8 mouse cellular contexts compared by ENCODE assay signal in the genomic region with DNA sequence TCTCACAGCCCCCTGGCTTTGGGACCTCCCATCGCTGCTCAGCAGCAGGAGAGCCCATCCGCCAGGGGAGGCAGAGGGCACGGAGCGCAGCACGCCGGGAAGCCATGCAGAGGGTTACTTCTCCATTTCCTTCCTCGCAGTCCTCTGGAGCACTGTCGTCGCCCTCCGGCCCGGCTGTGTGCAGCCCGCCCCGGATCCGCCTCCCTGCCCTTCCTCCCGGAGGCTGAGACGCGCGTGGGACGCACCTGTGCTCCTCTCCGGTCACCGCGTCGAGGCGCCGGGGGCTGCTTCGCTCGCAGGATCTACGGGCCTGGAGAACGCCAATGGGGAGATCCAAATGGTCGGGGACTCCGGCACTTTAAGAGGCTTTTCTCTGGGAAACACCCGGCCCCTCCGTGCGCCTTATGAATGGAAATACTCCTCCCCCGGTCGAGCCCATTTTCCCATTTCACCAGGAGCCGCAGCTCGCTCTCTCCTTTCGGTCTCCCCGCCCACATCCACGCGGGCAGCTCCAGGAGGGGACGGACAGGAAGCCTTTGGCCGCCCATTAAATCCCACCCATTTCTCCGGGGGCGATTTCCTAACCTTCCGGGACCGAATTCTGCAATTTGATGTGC. TPM values are rescaled to one million over a fixed set of nuclear protein-coding genes. Genes with fewer than 3 reads are reported as not detected.
DNase-seq lines count a peak whose midpoint lies in the region; ATAC-seq lines count a peak whose summit lies in the region.

A gene (plus strand): TSS at position 82 of the 617 bp plus-strand sequence.

- H3K36me3 ChIP-seq in heart, embryonic 12.5 days: no peaks in the 10 kb centered on the region
- H3K36me3 ChIP-seq in kidney, embryonic 16.5 days (ENCODE audit: insufficient read depth, low read length): no peaks in the 10 kb centered on the region
- H3K36me3 ChIP-seq in limb, embryonic 13.5 days: no peaks in the 10 kb centered on the region
- no peaks in the 10 kb centered on the region for H3K36me3 ChIP-seq in midbrain, embryonic 15.5 days (replicated peaks)

- peaks cover 24% of the 10 kb centered on the region for H3K27me3 ChIP-seq in heart, embryonic 12.5 days (replicated peaks)
- peaks cover 10% of the 10 kb centered on the region for H3K27me3 ChIP-seq in kidney, embryonic 16.5 days (ENCODE audit: insufficient read depth, low read length)
- H3K27me3 ChIP-seq in limb, embryonic 13.5 days: peaks cover 41% of the 10 kb centered on the region
- no peaks in the 10 kb centered on the region for H3K27me3 ChIP-seq in midbrain, embryonic 15.5 days (replicated peaks)

- H3K4me2 ChIP-seq in heart, embryonic 12.5 days: peak within 1 kb of the TSS; percentile 89
- H3K4me2 ChIP-seq in kidney, embryonic 16.5 days (replicated peaks; ENCODE audit: low read depth, low read length): peak within 1 kb of the TSS; percentile 86
- H3K4me2 ChIP-seq in limb, embryonic 13.5 days (replicated peaks): peak within 1 kb of the TSS; percentile 86
- H3K4me2 ChIP-seq in midbrain, embryonic 15.5 days: peak within 1 kb of the TSS; percentile 70

- no peaks in the 10 kb centered on the region for H3K9me3 ChIP-seq in heart, embryonic 12.5 days (replicated peaks)
- no peaks in the 10 kb centered on the region for H3K9me3 ChIP-seq in kidney, embryonic 16.5 days (ENCODE audit: low read length)
- no peaks in the 10 kb centered on the region for H3K9me3 ChIP-seq in limb, embryonic 13.5 days
- no peaks in the 10 kb centered on the region for H3K9me3 ChIP-seq in midbrain, embryonic 15.5 days

- peak within 1 kb of the TSS; percentile 76 for H3K4me3 ChIP-seq in heart, embryonic 12.5 days
- peak within 1 kb of the TSS; percentile 56 for H3K4me3 ChIP-seq in kidney, embryonic 16.5 days (ENCODE audit: low read length)
- H3K4me3 ChIP-seq in limb, embryonic 13.5 days: peak within 1 kb of the TSS; percentile 50
- H3K4me3 ChIP-seq in midbrain, embryonic 15.5 days: peak within 1 kb of the TSS; percentile 70

- intact Hi-C loops in gastrocnemius, postnatal 36 days (cut with DNase I): no loop called here

- DNase-seq in heart, adult 11 months: no peak
- DNase-seq in cerebellum, postnatal 4 days (ENCODE audit: low spot score in 2 of 2): peak; percentile 48 to 75
- DNase-seq in gastrocnemius, postnatal 36 days: peak; percentile 4 to 13
- peak; percentile 88 for DNase-seq in telencephalon, adult 2 months (ENCODE audit: low read depth, low spot score)

- H3K27ac ChIP-seq in heart, embryonic 12.5 days (ENCODE audit: poor library complexity, severe bottlenecking): no peak within 1 kb of the TSS
- H3K27ac ChIP-seq in kidney, embryonic 16.5 days (ENCODE audit: low read length): no peak within 1 kb of the TSS
- no peak within 1 kb of the TSS for H3K27ac ChIP-seq in limb, embryonic 13.5 days
- H3K27ac ChIP-seq in midbrain, embryonic 15.5 days: peak within 1 kb of the TSS; percentile 99

- peak within 1 kb of the TSS; percentile 18 for H3K9ac ChIP-seq in heart, embryonic 12.5 days
- 0 out of 2 replicates have a peak within 1 kb of the TSS, but pooled peaks have one; percentile 20 for H3K9ac ChIP-seq in kidney, embryonic 16.5 days (replicated peaks; ENCODE audit: low read length)
- H3K9ac ChIP-seq in limb, embryonic 13.5 days: peak within 1 kb of the TSS; percentile 39; the same call in 1 of the 2 replicates
- peak within 1 kb of the TSS; percentile 93 for H3K9ac ChIP-seq in midbrain, embryonic 15.5 days

- ATAC-seq in heart, embryonic 12.5 days (ENCODE audit: insufficient number of reproducible peaks, low FRiP score): peak; percentile 59
- peak; percentile 85 for ATAC-seq in kidney, embryonic 16.5 days (ENCODE audit: low FRiP score, low TSS enrichment)
- peak; percentile 49; the same call in 1 of the 2 replicates for ATAC-seq in limb, embryonic 13.5 days (ENCODE audit: low FRiP score, low read depth)
- ATAC-seq in midbrain, embryonic 15.5 days (replicated peaks): peak; percentile 89

- peaks cover 11% of the 10 kb centered on the region; the same call in 1 of the 2 replicates for H3K4me1 ChIP-seq in heart, embryonic 12.5 days (replicated peaks)
- peaks cover 5% of the 10 kb centered on the region; the same call in 1 of the 2 replicates for H3K4me1 ChIP-seq in kidney, embryonic 16.5 days (ENCODE audit: insufficient read depth, low read length)
- peaks cover 15% of the 10 kb centered on the region for H3K4me1 ChIP-seq in limb, embryonic 13.5 days
- H3K4me1 ChIP-seq in midbrain, embryonic 15.5 days: peaks cover 42% of the 10 kb centered on the region

- under 1% methylated on average over 48 of the region's 48 CpGs for WGBS in heart, embryonic 12.5 days
- 0% methylated on average over 48 of the region's 48 CpGs for WGBS in kidney, embryonic 16.5 days
- WGBS in limb, embryonic 13.5 days: under 1% methylated on average over 48 of the region's 48 CpGs
- WGBS in midbrain, embryonic 15.5 days: 0% methylated on average over 48 of the region's 48 CpGs

RNA-seq across cellular contexts. Expression of the gene that starts here (rescaled TPM):
- 0.09 and 0.18 TPM in 2 replicates for polyA plus RNA-seq in heart, embryonic 12.5 days (2016; fragmentation: Nextera tagmentation; extraction: Ambion mirVana)
- under 1 TPM; 0.05 to 0.12 TPM for total RNA-seq in gastrocnemius, postnatal 36 days (2021)
- polyA plus RNA-seq in kidney, embryonic 16.5 days (2015; fragmentation: Nextera tagmentation; extraction: Ambion mirVana): 0.17 and 0.23 TPM in 2 replicates
- polyA plus RNA-seq in limb, embryonic 13.5 days (2015; fragmentation: Nextera tagmentation; extraction: Ambion mirVana): 0.05 and 0.20 TPM in 2 replicates
- polyA plus RNA-seq in midbrain, embryonic 15.5 days (2015; fragmentation: Nextera tagmentation; extraction: Ambion mirVana): 8.1 and 8.7 TPM in 2 replicates

Comparison
In these comparisons a context has a peak if more than half of its experiments do, and no peak if none do; other contexts are left out.
1. Peak in ATAC-seq, H3K4me3 ChIP-seq, H3K9ac ChIP-seq and H3K4me2 ChIP-seq in heart, embryonic 12.5 days; RNA of the gene not detected or under 1 TPM.
2. Peak in DNase-seq in gastrocnemius, postnatal 36 days; RNA of the gene not detected or under 1 TPM.
3. Peak in ATAC-seq, H3K4me3 ChIP-seq, H3K9ac ChIP-seq and H3K4me2 ChIP-seq in kidney, embryonic 16.5 days; RNA of the gene not detected or under 1 TPM.
4. Peak in ATAC-seq, H3K4me3 ChIP-seq, H3K9ac ChIP-seq and H3K4me2 ChIP-seq in limb, embryonic 13.5 days; RNA of the gene not detected or under 1 TPM.
5. H3K9ac ChIP-seq: peak in every context shown above with its lines; median percentile 93 in midbrain, embryonic 15.5 days; 39 in limb, embryonic 13.5 days; 20 in kidney, embryonic 16.5 days; 18 in heart, embryonic 12.5 days.